Mouse (Mus musculus) lung, postnatal 25 days (tissue): Measurements from ENCODE around the gene Hs6st1.

ENCODE experiments used
- DNase-seq: peaks from one replicate; pipeline ENCODE4 v3.0.0; 2022; ENCODE audit warnings: low spot score

The Hs6st1 gene

DNA sequence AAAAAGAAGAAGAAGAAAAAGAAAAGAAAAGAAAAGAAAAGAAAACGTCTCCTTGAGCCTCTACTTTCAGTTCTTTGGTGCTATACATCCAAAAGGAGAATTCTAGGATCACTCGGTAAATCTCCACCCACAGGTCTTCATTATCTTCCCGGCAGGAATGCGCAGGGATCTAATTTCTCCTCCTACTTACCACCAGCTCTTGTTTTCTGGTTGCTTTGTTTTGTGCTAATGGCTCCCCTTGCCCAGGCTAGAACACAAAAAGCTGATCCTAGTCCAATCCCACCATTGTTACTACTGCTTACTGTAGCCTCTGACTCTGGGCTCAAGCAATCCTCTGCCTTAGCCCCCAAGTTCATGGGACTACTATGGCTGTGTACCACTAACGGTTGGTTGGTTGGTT is 16.9 kb downstream of the Hs6st1 start:
- DNase-seq, result no peak

DNA sequence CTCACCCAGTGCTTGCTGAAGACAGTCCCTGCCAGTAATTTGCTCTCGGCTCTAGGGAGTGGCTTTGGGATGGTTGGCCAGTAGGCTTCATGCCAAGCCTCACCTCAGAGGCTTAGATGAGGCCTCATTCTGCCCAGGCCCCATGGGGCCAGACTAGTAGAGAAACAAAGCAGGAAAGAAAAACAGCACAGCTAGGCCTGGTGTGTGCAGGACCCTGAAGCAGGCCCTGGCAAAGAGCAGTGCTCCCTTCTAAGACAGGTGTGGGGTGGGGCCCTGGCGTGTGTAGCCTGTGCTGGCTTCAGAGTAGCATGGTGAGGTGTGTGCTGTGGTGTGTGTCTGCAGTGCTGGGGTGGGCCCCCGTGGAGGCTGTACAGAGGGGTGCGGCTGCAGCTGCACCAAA is 20.2 kb downstream of the Hs6st1 start:
- no peak for DNase-seq

DNA sequence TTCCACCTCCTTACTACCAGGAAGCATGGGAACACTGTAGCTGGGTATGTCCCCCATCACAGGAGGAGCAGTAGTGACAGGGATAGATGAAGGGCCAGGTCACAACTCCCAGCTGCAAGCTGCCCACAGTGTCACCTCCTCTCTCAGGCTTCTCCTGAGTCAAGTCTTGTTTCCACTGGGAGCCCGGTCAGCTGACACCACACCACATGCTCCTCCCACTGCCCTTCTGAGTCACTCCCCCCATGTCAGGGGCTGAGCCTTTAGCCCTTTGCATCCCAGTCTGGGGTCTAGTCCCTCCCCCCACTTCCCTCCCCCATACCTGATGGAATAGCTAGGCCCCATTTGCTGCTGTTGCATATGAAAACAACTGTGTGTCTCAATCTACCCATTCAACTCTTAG is 21.3 kb downstream of the Hs6st1 start:
- DNase-seq, result no peak

DNA sequence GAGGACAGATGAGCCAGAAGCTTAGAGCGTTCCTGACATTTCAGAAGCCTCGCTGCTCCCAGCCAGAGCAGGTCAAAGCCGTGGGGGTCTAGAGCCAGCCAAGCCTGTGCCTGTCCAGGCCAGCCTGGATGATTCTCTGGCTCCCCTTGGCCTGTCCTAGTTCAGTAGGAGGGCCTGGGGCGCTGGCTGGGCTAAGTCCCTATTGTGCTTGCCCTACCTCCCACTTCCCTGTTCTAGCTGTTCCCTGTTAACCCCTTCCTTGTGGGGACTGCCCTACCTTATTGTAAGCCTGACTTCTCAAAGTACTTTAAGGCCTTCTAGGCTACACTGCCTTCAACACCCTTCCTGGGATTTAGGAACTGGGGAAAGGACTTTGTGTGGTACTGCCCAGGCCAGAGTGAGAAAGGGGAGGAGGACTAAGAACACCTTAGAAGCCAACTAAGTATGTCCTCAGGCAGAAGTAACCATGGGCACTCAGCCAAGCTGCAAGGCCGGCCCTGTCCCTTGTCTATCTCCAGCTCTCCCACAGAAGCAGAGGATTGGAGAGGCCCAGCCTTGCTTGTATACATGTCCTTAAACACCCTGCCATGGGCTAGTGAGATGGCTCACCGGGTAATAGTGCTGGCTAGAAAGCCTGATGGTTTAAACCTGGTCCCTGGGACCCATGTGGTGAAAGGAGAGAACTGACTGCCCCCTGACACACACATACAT is 22.0 kb downstream of the Hs6st1 start:
- no peak for DNase-seq

DNA sequence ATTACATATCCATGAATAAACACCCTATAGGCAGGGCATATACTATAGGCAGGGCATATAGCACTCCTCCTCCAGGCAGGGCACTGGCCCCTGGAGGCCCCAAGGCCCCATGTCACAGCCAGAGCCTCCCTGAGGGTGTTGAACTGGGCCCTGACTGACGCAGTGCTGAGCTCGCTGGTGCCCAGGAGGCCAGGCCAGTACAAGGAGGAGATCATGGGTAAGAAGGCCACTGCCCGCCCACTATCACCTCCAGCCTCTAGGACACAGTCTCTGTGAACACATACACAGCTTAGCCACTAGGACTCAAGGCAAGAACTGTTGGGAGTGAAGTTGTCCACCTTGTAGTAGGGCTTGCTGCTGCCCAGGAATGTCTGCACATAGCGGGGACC is 22.5 kb downstream of the Hs6st1 start:
- DNase-seq, result no peak

DNA sequence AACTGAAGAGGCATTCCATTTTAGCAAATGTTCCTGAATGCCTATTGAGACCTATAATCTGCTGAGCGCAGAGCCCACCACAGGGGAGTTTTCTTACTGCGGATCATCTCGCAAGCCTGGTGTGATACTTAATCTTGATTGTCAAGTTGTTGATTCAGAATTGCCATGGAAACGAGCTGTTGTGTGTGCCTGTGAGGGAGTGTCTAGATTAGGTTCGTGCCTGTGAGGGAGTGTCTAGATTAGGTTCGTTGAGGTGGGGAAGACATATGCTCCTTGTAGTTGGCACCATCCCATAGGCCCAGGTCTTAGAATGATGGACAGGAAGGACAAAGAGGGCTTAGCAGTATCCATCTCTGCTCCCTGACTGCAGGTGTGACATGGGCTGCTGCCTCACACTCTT is 23.0 kb downstream of the Hs6st1 start:
- DNase-seq, result no peak

DNA sequence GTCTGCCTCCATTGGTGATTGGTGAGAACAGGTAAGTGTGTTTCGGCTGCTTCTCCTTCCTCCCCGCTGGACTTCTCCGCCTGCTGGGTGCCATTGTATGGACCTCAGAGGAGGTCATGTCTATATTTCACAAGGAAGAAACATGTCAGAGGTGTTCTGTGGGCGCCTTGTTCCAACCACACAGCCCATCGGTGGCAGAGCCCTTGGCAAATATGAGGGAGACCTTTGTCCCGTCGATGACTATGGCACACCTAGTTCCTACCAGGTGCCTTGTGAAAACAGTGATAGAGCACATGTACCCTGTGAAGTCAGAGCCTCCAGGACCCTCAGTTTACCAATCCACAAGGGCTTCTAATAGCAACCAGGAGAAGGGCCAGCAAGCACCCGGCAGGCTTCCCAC is 25.5 kb downstream of the Hs6st1 start:
- no peak for DNase-seq

DNA sequence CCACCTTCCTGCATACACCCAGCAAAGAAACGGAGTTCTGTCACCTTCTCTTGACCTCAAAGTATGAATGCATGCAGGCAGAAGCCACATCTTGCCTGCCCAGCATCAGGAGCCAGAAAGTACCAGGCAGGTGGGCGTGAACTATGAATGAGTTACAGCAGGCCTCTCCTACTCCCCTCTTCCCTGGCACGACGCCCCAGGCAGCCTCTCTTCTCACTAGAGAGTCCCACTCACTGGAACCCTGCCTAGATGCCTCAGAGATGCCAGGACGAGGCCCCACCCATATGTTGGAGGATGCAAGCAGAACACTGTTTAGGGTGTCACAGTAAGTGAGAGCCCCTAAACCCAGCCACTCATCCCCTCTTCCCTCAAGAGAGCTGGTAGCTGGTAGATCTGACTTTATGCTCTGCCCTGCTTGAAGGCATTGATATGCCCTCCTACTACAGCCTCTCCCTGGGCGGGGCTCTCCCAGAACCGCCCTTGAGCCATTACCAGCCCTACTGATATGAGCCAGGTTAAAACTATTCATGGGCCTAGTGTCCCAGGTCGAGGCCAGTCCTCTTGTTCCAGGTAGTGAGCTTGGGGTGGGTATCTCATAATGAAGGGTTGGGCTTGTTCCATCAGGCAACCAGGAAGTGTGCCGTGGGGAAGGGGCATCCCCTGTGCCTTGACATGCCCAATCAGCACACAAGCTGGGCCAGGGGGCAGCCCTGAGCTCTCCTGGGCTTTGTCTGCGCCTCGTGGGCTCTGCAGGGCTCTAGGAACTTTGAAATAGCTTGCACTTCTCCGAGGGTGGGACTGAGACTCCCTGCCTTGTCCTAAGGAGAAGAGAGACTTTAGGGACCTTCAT is 27.4 kb downstream of the Hs6st1 start:
- peak; percentile 35 for DNase-seq

DNA sequence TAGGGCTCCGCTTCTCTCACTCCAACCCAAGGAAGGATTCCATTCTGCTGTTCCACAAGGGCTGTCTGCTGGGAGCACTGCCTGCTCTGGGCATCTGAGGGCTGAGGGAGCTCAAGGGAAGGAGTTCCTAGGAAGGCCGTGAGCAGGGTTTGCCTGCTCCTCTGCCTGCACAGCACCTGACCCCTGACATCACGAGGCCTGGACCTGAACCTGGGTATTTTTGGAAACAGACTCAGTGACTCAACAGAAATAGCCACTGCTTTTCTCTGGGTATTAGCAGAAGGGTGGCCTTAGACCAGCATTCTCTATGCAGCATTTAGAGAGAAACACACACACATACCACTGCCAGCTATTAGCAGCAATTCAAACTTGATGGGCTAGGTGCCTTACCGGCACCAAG is 30.2 kb downstream of the Hs6st1 start:
- DNase-seq, result no peak

DNA sequence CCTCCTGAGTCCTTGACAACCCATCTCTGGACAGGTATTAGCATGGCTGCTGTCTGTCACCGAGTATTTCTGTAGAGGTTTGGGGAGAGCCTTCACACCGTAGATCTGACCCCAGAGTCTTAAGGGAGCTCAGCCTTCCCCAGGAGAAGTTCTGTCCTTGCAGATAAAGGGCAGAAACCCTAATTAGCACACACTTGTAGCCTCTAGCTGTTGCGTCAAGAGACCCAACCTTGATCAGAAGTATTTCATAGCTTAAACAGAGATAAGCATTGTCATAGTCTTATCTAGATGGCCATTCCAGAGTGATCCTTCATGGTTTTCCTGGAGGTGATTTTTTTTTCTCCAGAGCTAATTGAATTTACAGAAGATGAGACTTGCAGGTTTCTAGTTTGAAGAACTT is 32.2 kb downstream of the Hs6st1 start:
- DNase-seq, result no peak

DNA sequence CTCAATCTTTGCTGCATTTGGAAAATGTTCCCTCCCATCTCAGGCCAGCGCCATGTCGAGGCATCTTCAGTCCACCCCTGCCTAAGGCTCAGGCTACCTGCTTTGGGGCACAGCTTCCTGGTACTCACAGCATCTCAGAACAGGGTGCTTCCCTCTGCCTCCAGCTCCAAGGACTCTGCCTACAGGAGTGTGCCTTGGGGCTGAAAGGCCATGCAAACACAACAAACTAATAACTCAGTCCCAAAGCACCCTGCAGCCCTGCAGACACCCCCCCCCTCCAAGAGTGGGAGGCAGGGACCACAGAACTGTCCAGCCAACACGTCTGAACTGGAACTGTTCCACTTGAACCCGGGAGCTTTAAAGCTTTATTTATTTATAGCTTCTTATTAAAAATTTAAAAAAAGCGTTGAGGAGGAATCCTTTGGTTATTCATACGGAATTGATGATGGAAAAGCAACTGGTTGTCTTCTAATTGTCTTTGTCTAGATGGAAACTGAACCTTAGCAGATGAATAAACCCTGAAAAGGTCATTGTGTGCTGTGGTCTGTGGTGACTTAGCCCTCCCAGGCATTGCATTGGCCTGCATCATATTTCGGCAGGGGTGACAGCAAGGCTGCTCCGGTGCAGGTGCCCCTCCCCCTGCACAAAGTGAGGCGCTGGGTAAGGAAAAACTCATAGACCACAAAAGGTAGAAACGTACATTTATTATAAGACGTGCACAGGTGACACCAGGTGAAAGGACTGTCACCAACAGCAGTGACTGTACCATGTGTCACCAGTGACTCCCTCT is 37.9 kb downstream of the Hs6st1 start:
- no peak for DNase-seq

DNA sequence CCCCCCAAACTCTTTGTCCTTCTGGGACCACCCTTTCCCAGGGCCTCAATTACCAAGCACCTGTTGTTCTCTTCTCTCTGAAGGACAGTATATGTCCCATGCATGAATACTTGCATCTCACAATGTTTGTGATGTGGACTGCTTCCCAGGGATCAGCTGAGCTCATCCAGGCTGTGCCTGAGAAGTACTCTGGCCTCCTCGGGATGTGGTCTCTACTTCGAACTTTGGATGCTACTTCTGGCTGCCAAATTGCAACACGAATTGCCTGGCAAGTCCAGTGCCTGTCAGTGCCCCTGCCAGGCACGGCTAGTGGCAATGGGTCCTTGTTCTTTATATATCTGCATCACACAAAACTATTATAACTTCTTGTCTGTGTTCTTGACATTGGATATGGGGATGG is 41.8 kb downstream of the Hs6st1 start:
- no peak for DNase-seq

DNA sequence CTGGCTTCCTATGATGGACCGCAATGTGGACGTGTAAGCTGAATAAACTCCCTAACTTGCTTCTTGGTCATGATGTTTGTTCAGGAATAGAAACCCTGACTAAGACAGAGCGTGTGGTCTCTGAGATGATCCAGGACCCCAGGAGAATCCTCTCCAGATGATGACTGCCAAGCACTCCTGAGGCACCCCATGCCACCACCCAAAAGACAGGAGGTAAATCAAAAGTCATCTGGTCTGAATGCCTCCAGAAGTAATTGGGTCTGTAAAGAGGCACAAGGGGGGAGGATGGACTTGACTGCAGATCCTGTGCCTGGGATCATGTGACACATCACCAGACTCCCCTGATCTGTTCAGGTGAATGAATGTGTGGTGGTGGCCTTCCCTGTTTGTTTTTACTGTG is 44.5 kb downstream of the Hs6st1 start:
- no peak for DNase-seq

DNA sequence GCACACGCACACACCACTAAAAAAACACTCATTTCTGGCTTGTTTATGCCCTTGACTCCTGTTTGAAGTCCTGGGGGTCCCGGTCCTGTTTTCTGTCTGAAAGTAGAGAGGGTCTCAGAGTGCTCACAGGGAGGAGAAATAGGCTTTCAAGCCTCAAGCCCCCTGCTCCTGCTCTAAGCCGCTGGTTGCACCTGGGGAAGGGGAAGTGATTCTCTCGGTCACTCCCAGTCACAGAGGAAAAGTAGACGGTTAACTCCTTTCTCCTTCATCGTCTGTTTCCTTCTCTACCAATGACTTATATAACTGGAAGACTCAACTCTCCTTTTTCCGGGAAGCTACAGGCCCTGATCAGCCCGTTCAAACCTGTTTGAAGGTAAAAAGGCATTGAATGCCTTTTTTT is 45.5 kb downstream of the Hs6st1 start:
- no peak for DNase-seq

DNA sequence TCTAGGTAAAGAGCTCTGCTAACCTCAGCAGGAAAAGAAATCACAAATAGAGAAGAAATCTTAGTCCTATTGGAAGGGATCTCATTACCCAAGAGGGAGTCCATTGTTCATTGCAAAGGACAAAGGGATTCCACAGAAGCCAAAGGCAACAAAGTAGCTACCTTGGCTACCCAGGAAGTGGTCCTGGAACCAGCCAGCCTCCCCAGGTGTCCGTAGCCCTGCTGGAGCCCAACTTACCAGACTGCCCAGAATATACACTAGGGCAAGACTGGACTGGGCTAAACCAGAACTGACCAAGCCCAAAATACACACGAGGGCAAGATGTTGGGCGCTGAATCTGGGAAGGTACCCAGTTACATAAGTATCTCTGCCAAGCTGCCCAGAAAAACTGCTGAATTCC is 46.6 kb downstream of the Hs6st1 start:
- no peak for DNase-seq

DNA sequence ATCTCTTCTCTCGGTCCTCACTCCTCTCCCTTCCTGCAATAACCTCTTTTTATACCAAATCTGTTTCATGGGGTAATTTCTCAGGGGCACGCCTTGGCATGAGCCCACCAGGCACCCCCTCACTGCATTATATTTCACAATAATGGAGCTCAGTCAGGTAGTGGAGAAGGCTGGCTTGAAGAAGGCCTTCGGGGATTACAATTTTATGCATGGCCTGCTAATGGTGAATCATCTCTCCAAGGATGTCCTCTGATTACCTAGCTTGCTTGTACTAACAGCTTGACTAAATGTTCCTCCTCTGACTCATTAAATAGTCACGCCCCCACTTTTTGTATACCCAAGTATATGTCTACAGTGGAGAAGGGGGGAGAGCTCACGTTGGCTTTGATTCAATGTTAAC is 48.3 kb downstream of the Hs6st1 start:
- DNase-seq, result no peak

DNA sequence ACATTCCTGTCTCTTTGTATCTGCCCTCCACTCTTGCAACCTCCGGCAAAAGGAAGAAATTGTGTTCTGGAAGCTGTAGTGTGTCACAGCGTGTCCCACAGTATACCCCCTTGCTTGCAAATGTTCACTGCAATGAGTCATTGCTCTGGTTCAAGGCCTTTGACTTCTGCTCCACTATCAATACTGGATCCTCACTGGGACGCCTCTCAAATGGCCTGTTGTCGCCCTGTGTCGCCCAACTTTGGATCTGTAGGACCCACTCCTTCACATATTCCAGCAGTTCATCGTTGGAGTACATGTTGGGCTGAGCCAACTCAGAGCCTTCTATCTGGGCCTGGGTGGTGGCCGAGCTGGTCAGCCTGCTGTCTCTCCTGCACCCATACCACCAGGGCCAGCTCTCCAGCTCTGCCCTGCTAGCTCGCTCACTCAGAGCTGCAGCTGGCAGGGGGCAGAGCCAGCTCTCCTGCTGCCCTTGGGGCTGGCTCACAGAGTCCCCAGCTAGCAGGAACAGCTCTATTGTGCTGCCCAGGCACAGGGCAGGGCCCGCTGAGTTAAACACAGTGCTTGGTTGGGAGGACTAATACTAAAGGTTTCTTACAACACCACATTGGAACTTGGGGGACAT is 50.0 kb downstream of the Hs6st1 start:
- DNase-seq, result no peak

DNA sequence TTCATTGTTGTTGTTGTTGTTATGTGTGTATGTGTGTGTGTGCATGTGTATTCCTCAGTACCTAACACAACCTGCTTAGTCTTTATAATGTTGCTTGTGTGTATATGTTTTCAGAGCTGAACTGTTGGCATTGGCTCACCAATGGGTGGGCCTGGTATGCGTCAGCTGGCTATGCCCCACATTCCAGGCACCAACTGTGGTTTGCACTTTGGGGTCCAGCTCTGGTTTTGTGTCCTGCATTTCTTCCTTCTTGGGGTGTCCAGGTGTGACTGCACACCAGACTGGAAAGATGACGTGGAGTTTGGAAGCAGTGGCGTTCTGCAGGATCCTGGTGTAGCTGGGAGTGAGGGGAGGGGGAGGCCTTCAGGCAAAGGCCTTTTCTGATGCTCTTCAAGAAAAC is 50.8 kb downstream of the Hs6st1 start:
- DNase-seq, result no peak

DNA sequence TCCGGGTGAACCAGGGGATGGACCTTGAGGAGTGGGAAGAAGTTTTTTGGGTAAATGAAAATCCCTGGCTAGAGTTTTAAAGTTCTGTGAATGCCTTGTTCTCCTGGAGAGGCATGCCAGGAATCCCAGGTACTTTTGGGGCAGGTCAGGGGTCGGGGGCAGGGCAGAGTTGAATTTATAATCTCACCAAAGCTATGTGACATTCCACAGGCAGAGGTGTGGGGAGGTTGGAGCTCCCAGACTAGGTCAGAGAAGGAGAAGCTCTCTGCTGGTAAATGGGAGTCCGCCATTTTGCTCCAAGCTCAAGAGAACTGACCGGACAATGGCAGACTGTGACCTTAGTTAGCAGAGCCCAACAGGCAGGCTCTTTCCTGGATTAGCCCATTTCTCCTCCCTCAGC is 51.2 kb downstream of the Hs6st1 start:
- DNase-seq, result no peak

DNA sequence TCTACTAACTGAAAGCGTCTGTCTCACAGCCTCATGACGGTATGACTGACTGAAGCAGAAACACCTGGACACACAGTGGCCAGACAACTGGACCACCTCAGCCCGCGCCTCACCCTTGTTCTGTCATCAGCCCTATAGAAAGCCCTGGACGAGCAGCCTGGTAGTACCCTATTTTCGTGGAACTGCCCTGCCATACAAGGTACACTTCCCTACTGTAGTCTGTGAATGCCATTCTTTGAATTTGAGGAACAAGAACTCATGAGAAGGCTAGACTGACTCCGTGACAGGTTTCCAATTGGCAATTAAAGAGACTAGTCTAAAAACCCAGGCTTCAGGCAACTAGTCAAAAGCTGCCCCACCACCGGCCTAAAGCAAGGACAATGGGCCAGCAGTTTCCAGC is 53.0 kb downstream of the Hs6st1 start:
- no peak for DNase-seq

DNA sequence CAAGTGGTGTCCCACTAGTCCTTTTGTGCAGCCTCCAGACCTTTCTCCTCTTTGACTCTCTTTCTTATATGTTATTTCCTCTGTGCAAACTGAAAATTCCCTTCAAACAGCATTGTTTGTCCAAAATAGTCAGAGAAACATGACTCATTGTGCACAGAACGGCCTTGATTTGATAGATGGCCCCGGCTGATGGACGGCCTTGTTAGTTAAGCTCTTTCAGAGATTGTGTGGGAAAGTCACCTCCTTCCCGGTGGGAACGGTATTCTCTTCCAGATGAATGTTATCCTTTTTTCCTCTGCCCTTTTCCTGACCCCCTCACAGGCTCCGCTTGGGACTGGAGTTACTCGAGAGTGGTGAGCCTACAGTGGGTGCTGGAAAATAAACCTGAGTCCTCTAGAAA is 56.9 kb downstream of the Hs6st1 start:
- DNase-seq, result no peak

DNA sequence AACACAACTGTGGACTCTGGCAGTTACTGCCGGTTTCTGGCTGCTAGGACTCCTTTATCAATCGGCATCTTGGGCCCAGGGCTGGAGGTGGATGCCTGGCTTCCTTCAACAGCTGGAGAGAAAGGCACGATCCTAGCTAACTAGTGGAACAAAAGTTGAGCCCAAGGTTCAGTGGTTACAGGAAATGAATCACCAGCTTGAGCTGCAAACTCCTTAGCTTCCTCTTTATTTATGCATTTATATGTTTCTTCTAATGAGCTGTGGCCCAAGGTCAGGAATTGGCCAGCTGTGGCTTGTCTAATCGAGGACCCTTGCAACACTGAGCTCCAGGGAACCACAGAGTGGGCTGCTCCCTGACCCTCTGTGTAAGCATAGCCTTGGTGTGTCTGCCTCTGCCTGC is 60.9 kb downstream of the Hs6st1 start:
- DNase-seq, result no peak

DNA sequence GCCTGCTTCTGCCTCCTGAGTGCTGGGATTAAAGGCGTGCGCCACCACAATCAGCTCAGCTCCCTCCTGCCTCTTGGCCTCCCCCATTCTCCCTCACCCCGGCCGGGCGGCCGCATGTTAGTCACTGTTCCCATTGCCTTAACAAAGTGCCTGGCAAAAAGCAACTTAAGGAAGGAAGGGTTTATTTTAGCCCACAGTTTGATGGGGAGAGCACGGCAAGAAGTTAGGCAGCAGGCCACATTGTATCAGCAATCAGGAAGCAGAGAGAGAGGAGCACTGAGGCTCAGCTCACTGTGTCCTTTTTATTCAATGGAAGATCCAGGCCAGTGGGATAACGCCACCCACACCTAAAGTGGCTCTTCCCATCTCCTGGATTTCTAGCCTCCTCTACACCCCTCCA is 61.7 kb downstream of the Hs6st1 start:
- no peak for DNase-seq
